Mouse (Mus musculus): ENCODE results near the gene Tmod3.

- TF ChIP-seq CTCF (IDR thresholded peaks at IDR 0.05; ENCODE audit: borderline replicate concordance, insufficient read depth, low read depth, low read length): no peak
- no peak for TF ChIP-seq POLR2A (IDR thresholded peaks at IDR 0.05; ENCODE audit: borderline replicate concordance, insufficient read depth, low read length)
Observed at GRCm38 (mm10) chr9:75467581-75467980, 91.9 kb downstream of the Tmod3 start.

All from cerebellum, adult 2 months (tissue).